Mouse (Mus musculus) myocyte (in vitro differentiated cells): Measurements from ENCODE around the gene Samd4.

Experiments
- E2F4 ChIP-seq: IDR thresholded peaks from one replicate; pipeline ENCODE4 v1.6.1; 2011; ENCODE audit warnings: mild to moderate bottlenecking, control low read depth, moderate library complexity; ENCODE audit not compliant: insufficient read depth
- MAX ChIP-seq: IDR thresholded peaks from one replicate; pipeline ENCODE4 v1.6.1; 2011; ENCODE audit warnings: low read depth, mild to moderate bottlenecking, control low read depth
- MYOG ChIP-seq, 3 experiments: IDR thresholded peaks; one replicate each; pipeline ENCODE4 v1.6.1; 2011; ENCODE audit warnings: control low read depth in 2 of 3, low read depth in 2 of 3, mild to moderate bottlenecking in 2 of 3; ENCODE audit not compliant: insufficient read length in 2 of 3, control insufficient read depth in 1 of 3, insufficient read depth in 1 of 3
- POLR2A ChIP-seq: IDR thresholded peaks from one replicate; pipeline ENCODE4 v1.6.1; 2011; ENCODE audit warnings: low read depth, mild to moderate bottlenecking, control low read depth, moderate library complexity; ENCODE audit not compliant: insufficient read length
- TCF12 ChIP-seq: IDR thresholded peaks from one replicate; pipeline ENCODE4 v1.6.1; 2011; ENCODE audit warnings: mild to moderate bottlenecking, control low read depth; ENCODE audit not compliant: poor library complexity, insufficient read depth, severe bottlenecking
- TCF3 ChIP-seq: IDR thresholded peaks from one replicate; pipeline ENCODE4 v1.6.1; 2011; ENCODE audit warnings: low read depth, control low read depth; ENCODE audit not compliant: insufficient read length

DNA sequence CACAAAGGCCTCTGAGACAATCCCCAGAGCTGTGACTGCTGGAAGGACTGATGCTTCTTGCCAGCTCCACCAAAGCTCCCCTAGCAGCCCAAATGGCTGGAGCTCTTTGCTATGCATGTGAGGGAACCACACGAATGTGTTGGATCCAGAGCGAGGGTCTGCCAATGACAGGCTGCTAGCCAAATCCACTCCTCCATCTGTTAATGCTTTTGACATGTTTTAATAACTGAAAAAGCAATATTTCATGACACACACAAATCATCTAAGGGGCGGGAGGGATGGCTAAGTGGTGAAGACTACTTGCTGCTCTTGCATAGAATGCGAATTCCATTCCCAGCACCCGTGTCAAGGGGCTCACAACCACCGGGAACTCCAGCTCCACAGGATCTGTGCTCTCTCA is 268.7 kb downstream of the Samd4 start:
- no peak for TF ChIP-seq TCF12
- no peak for TF ChIP-seq MAX
- no peak for TF ChIP-seq E2F4
- TF ChIP-seq MYOG (IDR thresholded peaks at IDR 0.05; ENCODE audit: control insufficient read depth in 1 of 3, insufficient read depth in 1 of 3, insufficient read length in 2 of 3, low read depth in 2 of 3): no peak
- TF ChIP-seq POLR2A: no peak
- no peak for TF ChIP-seq TCF3
